Mouse (Mus musculus): Measurements from ENCODE around the gene Tbc1d8. TPM values are rescaled to one million over a fixed set of nuclear protein-coding genes. Genes with fewer than 3 reads are reported as not detected.

Tbc1d8 gene
- polyA plus RNA-seq (2012; rRNA removed) = 14.3 TPM in 2 replicates
- polyA plus RNA-seq (2014; fragmentation: Nextera tagmentation; extraction: Ambion mirVana) = 10.7 and 11.5 TPM in 2 replicates

GRCm38 (mm10) chr1:39478057-39478895 lies at the start of gene Tbc1d8:
Gene Tbc1d8, minus strand, starts transcription at chr1:39478755.
- H3K9me3 ChIP-seq (ENCODE audit: control insufficient read depth, low read length) = no peaks in the 10 kb centered on the region
- peak within 1 kb of the TSS; percentile 75 for H3K27ac ChIP-seq (replicated peaks; ENCODE audit: low read depth, low read length)
- H3K36me3 ChIP-seq (ENCODE audit: control insufficient read depth, insufficient read depth, low read length) = no peaks in the 10 kb centered on the region
- H3K27me3 ChIP-seq (ENCODE audit: control insufficient read depth, insufficient read depth, low read length) = no peaks in the 10 kb centered on the region; the same call in 1 of the 2 replicates
- 0% methylated on average over 58 of the region's 90 CpGs for WGBS
- H3K4me3 ChIP-seq (replicated peaks; ENCODE audit: low read length) = peak within 1 kb of the TSS; percentile 71
- peak within 1 kb of the TSS; percentile 95 for H3K4me2 ChIP-seq (replicated peaks; ENCODE audit: low read depth, low read length, severe bottlenecking)
- peaks cover 2% of the 10 kb centered on the region; the same call in 1 of the 2 replicates for H3K4me1 ChIP-seq (ENCODE audit: control insufficient read depth, insufficient read depth, low read length)
- peak within 1 kb of the TSS; percentile 68 for H3K9ac ChIP-seq (ENCODE audit: low read depth, low read length, severe bottlenecking)
- ATAC-seq (ENCODE audit: low FRiP score, low read depth) (peak; percentile 96), DNase-seq (ENCODE audit: low spot score) (peak; percentile 93)
- TF ChIP-seq POLR2A (IDR thresholded peaks at IDR 0.05; ENCODE audit: borderline replicate concordance, extremely low read depth, insufficient read depth, insufficient read length) = no peak

- WGBS = 63% methylated on average over 6 of the region's 6 CpGs
- TF ChIP-seq POLR2A (IDR thresholded peaks at IDR 0.05; ENCODE audit: borderline replicate concordance, extremely low read depth, insufficient read depth, insufficient read length) = no peak
- no peaks in the 10 kb centered on the region for H3K4me1 ChIP-seq (ENCODE audit: control insufficient read depth, insufficient read depth, low read length)
- H3K4me3 ChIP-seq (replicated peaks; ENCODE audit: low read length) = no peak overlapping the region
- no peak overlapping the region for H3K4me2 ChIP-seq (replicated peaks; ENCODE audit: low read depth, low read length, severe bottlenecking)
- H3K9ac ChIP-seq (ENCODE audit: low read depth, low read length, severe bottlenecking) = no peak overlapping the region
- H3K9me3 ChIP-seq (ENCODE audit: control insufficient read depth, low read length) = no peaks in the 10 kb centered on the region
- H3K27ac ChIP-seq (replicated peaks; ENCODE audit: low read depth, low read length) = no peak overlapping the region
- no peak for ATAC-seq (ENCODE audit: low FRiP score, low read depth)
- no peaks in the 10 kb centered on the region for H3K27me3 ChIP-seq (ENCODE audit: control insufficient read depth, insufficient read depth, low read length)
- no peaks in the 10 kb centered on the region for H3K36me3 ChIP-seq (ENCODE audit: control insufficient read depth, insufficient read depth, low read length)
- DNase-seq (ENCODE audit: low spot score) = no peak
These were observed 49.8 kb upstream of the Tbc1d8 start for GRCm38 (mm10) chr1:39528319-39528718.

- Histone ChIP-seq H3K4me2 (replicated peaks; ENCODE audit: low read depth, low read length, severe bottlenecking) (no peak overlapping the region), H3K4me1 (ENCODE audit: control insufficient read depth, insufficient read depth, low read length) (no peaks in the 10 kb centered on the region), H3K4me3 (replicated peaks; ENCODE audit: low read length) (no peak overlapping the region), H3K9me3 (ENCODE audit: control insufficient read depth, low read length) (no peaks in the 10 kb centered on the region), H3K36me3 (ENCODE audit: control insufficient read depth, insufficient read depth, low read length) (no peaks in the 10 kb centered on the region), H3K9ac (ENCODE audit: low read depth, low read length, severe bottlenecking) (no peak overlapping the region), H3K27ac (replicated peaks; ENCODE audit: low read depth, low read length) (no peak overlapping the region), H3K27me3 (ENCODE audit: control insufficient read depth, insufficient read depth, low read length) (no peaks in the 10 kb centered on the region)
- no peak for TF ChIP-seq POLR2A (IDR thresholded peaks at IDR 0.05; ENCODE audit: borderline replicate concordance, extremely low read depth, insufficient read depth, insufficient read length)
- 12% methylated on average over 7 of the region's 7 CpGs for whole genome bisulfite sequencing
- ATAC-seq (ENCODE audit: low FRiP score, low read depth) (no peak), DNase-seq (ENCODE audit: low spot score) (peak; percentile 79)
These were observed 48.9 kb upstream of the Tbc1d8 start for GRCm38 (mm10) chr1:39527432-39527831.

GRCm38 (mm10) chr1:39526371-39527167 lies 48.0 kb upstream of the Tbc1d8 start:
- no peak overlapping the region for H3K4me3 ChIP-seq (replicated peaks; ENCODE audit: low read length)
- ATAC-seq (ENCODE audit: low FRiP score, low read depth) (no peak), DNase-seq (ENCODE audit: low spot score) (no peak)
- TF ChIP-seq POLR2A (IDR thresholded peaks at IDR 0.05; ENCODE audit: borderline replicate concordance, extremely low read depth, insufficient read depth, insufficient read length) = no peak
- no peak overlapping the region for H3K9ac ChIP-seq (ENCODE audit: low read depth, low read length, severe bottlenecking)
- no peak overlapping the region for H3K4me2 ChIP-seq (replicated peaks; ENCODE audit: low read depth, low read length, severe bottlenecking)
- no peaks in the 10 kb centered on the region for H3K9me3 ChIP-seq (ENCODE audit: control insufficient read depth, low read length)
- H3K27me3 ChIP-seq (ENCODE audit: control insufficient read depth, insufficient read depth, low read length) = no peaks in the 10 kb centered on the region
- H3K4me1 ChIP-seq (ENCODE audit: control insufficient read depth, insufficient read depth, low read length) = no peaks in the 10 kb centered on the region
- 83% methylated on average over 9 of the region's 9 CpGs for WGBS
- no peak overlapping the region for H3K27ac ChIP-seq (replicated peaks; ENCODE audit: low read depth, low read length)
- H3K36me3 ChIP-seq (ENCODE audit: control insufficient read depth, insufficient read depth, low read length) = no peaks in the 10 kb centered on the region

GRCm38 (mm10) chr1:39525763-39526162 lies 47.2 kb upstream of the Tbc1d8 start:
- H3K4me2 ChIP-seq (replicated peaks; ENCODE audit: low read depth, low read length, severe bottlenecking) = no peak overlapping the region
- no peak overlapping the region for H3K27ac ChIP-seq (replicated peaks; ENCODE audit: low read depth, low read length)
- no peaks in the 10 kb centered on the region for H3K27me3 ChIP-seq (ENCODE audit: control insufficient read depth, insufficient read depth, low read length)
- H3K4me3 ChIP-seq (replicated peaks; ENCODE audit: low read length) = no peak overlapping the region
- no peak for ATAC-seq (ENCODE audit: low FRiP score, low read depth)
- 64% methylated on average over 7 of the region's 7 CpGs for WGBS
- no peak for DNase-seq (ENCODE audit: low spot score)
- H3K9ac ChIP-seq (ENCODE audit: low read depth, low read length, severe bottlenecking) = no peak overlapping the region
- no peak for TF ChIP-seq POLR2A (IDR thresholded peaks at IDR 0.05; ENCODE audit: borderline replicate concordance, extremely low read depth, insufficient read depth, insufficient read length)
- H3K36me3 ChIP-seq (ENCODE audit: control insufficient read depth, insufficient read depth, low read length) = no peaks in the 10 kb centered on the region
- H3K9me3 ChIP-seq (ENCODE audit: control insufficient read depth, low read length) = no peaks in the 10 kb centered on the region
- no peaks in the 10 kb centered on the region for H3K4me1 ChIP-seq (ENCODE audit: control insufficient read depth, insufficient read depth, low read length)
